Mouse (Mus musculus) myocyte (in vitro differentiated cells): Measurements from ENCODE around the gene Oit1. TPM values are rescaled to one million over a fixed set of nuclear protein-coding genes. Genes with fewer than 3 reads are reported as not detected.

Source experiments
- H3K27me3 ChIP-seq: one replicate; pipeline ENCODE4 v1.6.1; 2011; ENCODE audit not compliant: control insufficient read depth, insufficient read depth, insufficient read length
- H3K36me3 ChIP-seq: one replicate; pipeline ENCODE4 v1.6.1; 2011; ENCODE audit not compliant: control insufficient read depth, insufficient read depth
- H3K4me2 ChIP-seq: one replicate; pipeline ENCODE4 v1.6.1; 2011; ENCODE audit warnings: low read depth, control low read depth
- H3K4me3 ChIP-seq: one replicate; pipeline ENCODE4 v1.5.1; 2011; ENCODE audit warnings: mild to moderate bottlenecking, control low read depth, moderate library complexity
- H3K79me2 ChIP-seq: one replicate; pipeline ENCODE4 v1.6.1; 2011; ENCODE audit not compliant: control insufficient read depth, insufficient read depth
- H3ac ChIP-seq: one replicate; pipeline ENCODE4 v1.6.1; 2011; ENCODE audit not compliant: control insufficient read depth, insufficient read length
- CEBPB ChIP-seq: IDR thresholded peaks from 2 replicates; pipeline ENCODE4 v1.6.1; 2011; ENCODE audit warnings: mild to moderate bottlenecking, moderate library complexity; ENCODE audit not compliant: poor library complexity, insufficient read depth, severe bottlenecking
- E2F4 ChIP-seq: IDR thresholded peaks from one replicate; pipeline ENCODE4 v1.6.1; 2011; ENCODE audit warnings: mild to moderate bottlenecking, control low read depth, moderate library complexity; ENCODE audit not compliant: insufficient read depth
- MAX ChIP-seq: IDR thresholded peaks from one replicate; pipeline ENCODE4 v1.6.1; 2011; ENCODE audit warnings: low read depth, mild to moderate bottlenecking, control low read depth
- MYOD1 ChIP-seq, 3 experiments: IDR thresholded peaks; one replicate each; pipeline ENCODE4 v1.6.1; 2011; ENCODE audit warnings: control low read depth in 2 of 3, low read depth in 2 of 3, mild to moderate bottlenecking in 2 of 3, moderate library complexity in 1 of 3; ENCODE audit not compliant: insufficient read length in 2 of 3, control insufficient read depth in 1 of 3
- MYOG ChIP-seq, 3 experiments: IDR thresholded peaks; one replicate each; pipeline ENCODE4 v1.6.1; 2011; ENCODE audit warnings: control low read depth in 2 of 3, low read depth in 2 of 3, mild to moderate bottlenecking in 2 of 3; ENCODE audit not compliant: insufficient read length in 2 of 3, control insufficient read depth in 1 of 3, insufficient read depth in 1 of 3
- POLR2A ChIP-seq: IDR thresholded peaks from one replicate; pipeline ENCODE4 v1.6.1; 2011; ENCODE audit warnings: low read depth, mild to moderate bottlenecking, control low read depth, moderate library complexity; ENCODE audit not compliant: insufficient read length
- POLR2AphosphoS2 ChIP-seq: IDR thresholded peaks from one replicate; pipeline ENCODE4 v1.6.1; 2011; ENCODE audit warnings: low read depth, control low read depth; ENCODE audit not compliant: insufficient read length
- REST ChIP-seq: IDR thresholded peaks from one replicate; pipeline ENCODE4 v1.6.1; 2011; ENCODE audit warnings: mild to moderate bottlenecking, control low read depth, moderate library complexity; ENCODE audit not compliant: insufficient read depth, insufficient read length
- SRF ChIP-seq: IDR thresholded peaks from one replicate; pipeline ENCODE4 v1.6.1; 2011; ENCODE audit warnings: low read depth; ENCODE audit not compliant: control insufficient read depth, insufficient read length
- TCF12 ChIP-seq: IDR thresholded peaks from one replicate; pipeline ENCODE4 v1.6.1; 2011; ENCODE audit warnings: mild to moderate bottlenecking, control low read depth; ENCODE audit not compliant: poor library complexity, insufficient read depth, severe bottlenecking
- TCF3 ChIP-seq: IDR thresholded peaks from one replicate; pipeline ENCODE4 v1.6.1; 2011; ENCODE audit warnings: low read depth, control low read depth; ENCODE audit not compliant: insufficient read length
- USF1 ChIP-seq: IDR thresholded peaks from one replicate; pipeline ENCODE4 v1.6.1; 2011; ENCODE audit warnings: low read depth, mild to moderate bottlenecking, control low read depth, moderate library complexity
- polyA plus RNA-seq: library from polyadenylated mRNA; unstranded; fragments of >200 nt; fragmentation: generic; extraction: Trizol; gene quantifications from one replicate; pipeline ENCODE4 v1.2.1, GENCODE M21; 2012; ENCODE audit warnings: missing spikeins

The Oit1 gene
- polyA plus RNA-seq, 1 experiment: not detected

- H3K36me3 ChIP-seq: no peaks in the 10 kb centered on the region
- H3ac ChIP-seq: no peak overlapping the region
- no peak for TF ChIP-seq MYOG (IDR thresholded peaks at IDR 0.05; ENCODE audit: control insufficient read depth in 1 of 3, insufficient read depth in 1 of 3, insufficient read length in 2 of 3, low read depth in 2 of 3)
- TF ChIP-seq E2F4: no peak
- TF ChIP-seq POLR2A: no peak
- no peaks in the 10 kb centered on the region for H3K27me3 ChIP-seq
- H3K79me2 ChIP-seq: no peaks in the 10 kb centered on the region
- no peak overlapping the region for H3K4me3 ChIP-seq
- H3K4me2 ChIP-seq: no peak overlapping the region
Observed at GRCm38 (mm10) chr14:8340226-8340625, 38.3 kb downstream of the Oit1 start.

GRCm38 (mm10) chr14:8335947-8336346 lies 42.6 kb downstream of the Oit1 start:
- Histone ChIP-seq H3K36me3 (no peaks in the 10 kb centered on the region), H3K79me2 (no peaks in the 10 kb centered on the region), H3K27me3 (no peaks in the 10 kb centered on the region), H3K4me2 (no peak overlapping the region), H3ac (no peak overlapping the region), H3K4me3 (no peak overlapping the region)
- TF ChIP-seq MYOG (IDR thresholded peaks at IDR 0.05; ENCODE audit: control insufficient read depth in 1 of 3, insufficient read depth in 1 of 3, insufficient read length in 2 of 3, low read depth in 2 of 3) (no peak), TCF12 (no peak), TCF3 (no peak), REST (no peak), MYOD1 (IDR thresholded peaks at IDR 0.05; ENCODE audit: control insufficient read depth in 1 of 3, insufficient read length in 2 of 3, low read depth in 2 of 3) (no peak), POLR2AphosphoS2 (no peak), E2F4 (no peak), CEBPB (no peak), SRF (no peak), USF1 (no peak), POLR2A (no peak)

DNA sequence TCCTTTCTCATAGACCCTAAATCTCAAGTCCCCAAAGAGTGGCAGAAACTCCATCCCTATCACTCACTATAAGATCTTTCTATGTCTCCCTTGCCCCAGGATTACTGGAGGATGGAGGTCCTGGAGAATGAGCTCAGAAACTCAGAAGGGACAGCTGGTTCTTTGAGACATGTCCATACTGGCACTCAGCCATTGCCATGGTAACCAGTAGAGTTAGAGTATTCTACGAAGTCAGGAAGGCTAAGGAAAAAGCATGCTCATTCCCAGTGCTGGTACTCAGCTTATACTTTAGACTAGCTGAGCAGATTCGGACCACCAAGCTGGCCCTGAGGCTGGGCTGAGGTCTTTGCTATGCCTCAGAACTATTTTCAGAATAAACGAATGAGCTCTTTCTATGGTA lies 44.0 kb downstream of the Oit1 start:
- TF ChIP-seq REST (no peak), E2F4 (no peak), USF1 (no peak), POLR2A (no peak), CEBPB (no peak)
- Histone ChIP-seq H3K4me3 (no peak overlapping the region), H3K27me3 (no peaks in the 10 kb centered on the region), H3ac (no peak overlapping the region), H3K79me2 (no peaks in the 10 kb centered on the region), H3K36me3 (no peaks in the 10 kb centered on the region), H3K4me2 (no peak overlapping the region)

DNA sequence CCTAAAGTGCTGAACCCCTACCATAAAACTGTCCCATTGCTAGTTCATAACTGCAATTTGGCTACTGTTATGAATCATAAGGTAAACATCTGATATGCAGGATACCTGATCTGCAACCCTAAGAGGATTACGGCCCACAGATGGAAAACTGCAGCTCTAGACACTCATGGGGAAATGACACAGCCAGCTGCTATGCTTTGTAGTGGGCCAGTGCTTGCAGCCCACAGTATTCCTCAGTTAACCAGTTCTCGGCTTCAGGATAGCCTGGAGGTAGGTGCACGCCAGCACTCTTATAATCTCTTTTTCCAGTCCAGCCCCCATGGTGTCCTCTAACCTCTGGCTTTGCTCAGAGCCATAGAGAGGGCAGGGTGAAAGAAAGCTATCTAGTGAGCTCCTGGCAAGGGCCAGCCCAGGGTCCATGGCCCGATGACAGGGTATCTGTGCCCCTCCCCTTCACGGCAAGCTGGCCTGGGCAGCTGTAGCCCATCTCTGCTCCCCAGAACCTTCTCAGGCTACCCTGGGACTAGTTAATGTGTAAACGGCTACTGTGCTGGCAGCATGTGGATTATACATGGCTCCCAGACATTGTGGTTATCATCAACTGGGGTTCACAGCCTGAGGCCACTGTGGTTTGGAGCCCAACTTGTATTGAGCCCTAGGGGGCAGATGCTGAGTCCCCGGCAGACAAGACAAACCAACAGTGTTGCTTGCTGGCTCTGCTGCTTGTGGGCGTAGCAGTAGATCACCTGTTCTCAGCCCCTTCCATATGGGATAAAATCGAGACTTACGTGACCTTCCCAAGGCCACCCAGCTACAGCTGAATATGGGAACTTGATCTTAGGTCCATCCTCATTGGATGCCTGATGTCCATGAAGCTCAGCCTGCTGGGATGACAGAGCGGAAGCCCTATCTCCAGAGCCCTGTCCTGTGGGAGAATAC lies 46.0 kb downstream of the Oit1 start:
- H3K27me3 ChIP-seq: no peaks in the 10 kb centered on the region
- H3K36me3 ChIP-seq: no peaks in the 10 kb centered on the region
- TF ChIP-seq MYOD1 (IDR thresholded peaks at IDR 0.05; ENCODE audit: control insufficient read depth in 1 of 3, insufficient read length in 2 of 3, low read depth in 2 of 3): peak; percentile 24 to 84 (median 79)
- TF ChIP-seq MYOG (IDR thresholded peaks at IDR 0.05; ENCODE audit: control insufficient read depth in 1 of 3, insufficient read depth in 1 of 3, insufficient read length in 2 of 3, low read depth in 2 of 3): peak in 1 of 3 experiments; percentile 27
- TF ChIP-seq REST: no peak

DNA sequence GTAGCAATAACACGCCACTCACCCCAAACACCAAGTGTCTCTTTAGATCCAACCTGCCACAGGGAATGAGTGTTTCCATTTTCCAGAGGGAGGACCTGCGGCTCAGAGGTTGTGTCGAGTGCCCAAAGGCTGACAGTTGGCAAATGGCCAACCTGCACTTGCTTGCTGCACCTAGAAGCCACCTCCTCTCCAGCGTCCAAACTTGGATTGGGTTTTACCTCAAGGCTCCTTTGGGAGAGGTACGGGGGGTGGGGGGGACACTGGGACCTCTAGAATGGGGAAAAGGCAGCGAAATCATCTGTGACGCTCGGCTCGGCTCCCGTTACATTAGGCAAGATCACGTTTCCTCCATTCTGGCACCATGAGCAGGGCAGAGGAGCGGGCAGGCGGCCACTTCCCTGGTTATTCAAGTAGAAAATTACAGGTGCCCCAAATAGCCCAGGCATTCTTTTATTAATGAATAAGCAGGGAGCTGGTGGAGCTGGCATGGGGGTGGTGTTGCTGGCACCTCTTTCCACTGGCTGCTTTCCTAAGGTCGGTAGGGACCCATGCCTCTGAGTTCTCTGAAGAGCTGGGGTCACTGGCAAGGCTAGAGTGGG lies 47.1 kb downstream of the Oit1 start:
- no peaks in the 10 kb centered on the region for H3K79me2 ChIP-seq
- H3K4me3 ChIP-seq: no peak overlapping the region
- no peaks in the 10 kb centered on the region for H3K27me3 ChIP-seq
- no peak for TF ChIP-seq USF1
- no peak for TF ChIP-seq POLR2A
- no peak for TF ChIP-seq REST
- no peak for TF ChIP-seq MYOD1 (IDR thresholded peaks at IDR 0.05; ENCODE audit: control insufficient read depth in 1 of 3, insufficient read length in 2 of 3, low read depth in 2 of 3)
- no peak for TF ChIP-seq CEBPB
- TF ChIP-seq TCF12: no peak
- TF ChIP-seq MAX: no peak
- peak overlapping the region; percentile 22 for H3K4me2 ChIP-seq
- no peaks in the 10 kb centered on the region for H3K36me3 ChIP-seq
- no peak overlapping the region for H3ac ChIP-seq

More for the DNA sequence above, 46.0 kb downstream of the Oit1 start:
- H3K79me2 ChIP-seq: no peaks in the 10 kb centered on the region
- peak overlapping the region; percentile 62 for H3K4me2 ChIP-seq
- H3K4me3 ChIP-seq: no peak overlapping the region
- H3ac ChIP-seq: no peak overlapping the region
